Mouse (Mus musculus) adrenal gland, postnatal 4 days (tissue): ENCODE data around the gene Zfp804a. TPM values are rescaled to one million over a fixed set of nuclear protein-coding genes. Genes with fewer than 3 reads are reported as not detected.

Source experiments
- DNase-seq, 2 experiments: peaks; one replicate each; pipeline ENCODE4 v3.0.0; 2021 to 2022; ENCODE audit warnings: low spot score in 2 of 2, mixed read lengths in 2 of 2
- total RNA-seq, 2 experiments: library from RNA; stranded (reverse); gene quantifications; 2 replicates each; pipeline ENCODE4 v1.2.3; 2021

Zfp804a gene
- total RNA-seq, 2 experiments from 2014 or later = 1.6 to 2.9 TPM

GRCm38 (mm10) chr2:82246902-82247522, 194.0 kb downstream of the Zfp804a start:
- DNase-seq = no peak

- no peak for DNase-seq
Measured at GRCm38 (mm10) chr2:82253382-82253781, 200.4 kb downstream of the Zfp804a start.

- DNase-seq = no peak
Measured at GRCm38 (mm10) chr2:82282591-82283269, 229.7 kb downstream of the Zfp804a start.

- DNase-seq = no peak
Measured at GRCm38 (mm10) chr2:82294932-82295493, 242.0 kb downstream of the Zfp804a start.
